Mouse (Mus musculus) spleen, adult 2 months (tissue): ENCODE data around the gene Scn4a.

Experiments used
- CTCF ChIP-seq: fragments of 200-500 bp; IDR thresholded peaks from 2 replicates; pipeline ENCODE4 v1.5.1; 2011; ENCODE audit warnings: mild to moderate bottlenecking, inconsistent platforms; ENCODE audit not compliant: insufficient read depth, insufficient read length, insufficient replicate concordance; ENCODE audit errors: extremely low read depth
- POLR2A ChIP-seq: fragments of 200-500 bp; IDR thresholded peaks from 2 replicates; pipeline ENCODE4 v1.6.1; 2011; ENCODE audit warnings: low read depth, low read length, inconsistent platforms

- TF ChIP-seq CTCF, result no peak
- TF ChIP-seq POLR2A, result no peak
These were observed 78.1 kb downstream of the Scn4a start for GRCm38 (mm10) chr11:106274971-106275411.
